Mouse (Mus musculus) myocyte (in vitro differentiated cells): ENCODE data around the gene Abcc1. TPM values are rescaled to one million over a fixed set of nuclear protein-coding genes. Genes with fewer than 3 reads are reported as not detected.

Source experiments
- H3K27me3 ChIP-seq: one replicate; pipeline ENCODE4 v1.6.1; 2011; ENCODE audit not compliant: control insufficient read depth, insufficient read depth, insufficient read length
- H3K36me3 ChIP-seq: one replicate; pipeline ENCODE4 v1.6.1; 2011; ENCODE audit not compliant: control insufficient read depth, insufficient read depth
- H3K4me2 ChIP-seq: one replicate; pipeline ENCODE4 v1.6.1; 2011; ENCODE audit warnings: low read depth, control low read depth
- H3K4me3 ChIP-seq: one replicate; pipeline ENCODE4 v1.5.1; 2011; ENCODE audit warnings: mild to moderate bottlenecking, control low read depth, moderate library complexity
- H3K79me2 ChIP-seq: one replicate; pipeline ENCODE4 v1.6.1; 2011; ENCODE audit not compliant: control insufficient read depth, insufficient read depth
- H3ac ChIP-seq: one replicate; pipeline ENCODE4 v1.6.1; 2011; ENCODE audit not compliant: control insufficient read depth, insufficient read length
- CEBPB ChIP-seq: IDR thresholded peaks from 2 replicates; pipeline ENCODE4 v1.6.1; 2011; ENCODE audit warnings: mild to moderate bottlenecking, moderate library complexity; ENCODE audit not compliant: poor library complexity, insufficient read depth, severe bottlenecking
- E2F4 ChIP-seq: IDR thresholded peaks from one replicate; pipeline ENCODE4 v1.6.1; 2011; ENCODE audit warnings: mild to moderate bottlenecking, control low read depth, moderate library complexity; ENCODE audit not compliant: insufficient read depth
- MAX ChIP-seq: IDR thresholded peaks from one replicate; pipeline ENCODE4 v1.6.1; 2011; ENCODE audit warnings: low read depth, mild to moderate bottlenecking, control low read depth
- MYOD1 ChIP-seq, 3 experiments: IDR thresholded peaks; one replicate each; pipeline ENCODE4 v1.6.1; 2011; ENCODE audit warnings: control low read depth in 2 of 3, low read depth in 2 of 3, mild to moderate bottlenecking in 2 of 3, moderate library complexity in 1 of 3; ENCODE audit not compliant: insufficient read length in 2 of 3, control insufficient read depth in 1 of 3
- MYOG ChIP-seq, 3 experiments: IDR thresholded peaks; one replicate each; pipeline ENCODE4 v1.6.1; 2011; ENCODE audit warnings: control low read depth in 2 of 3, low read depth in 2 of 3, mild to moderate bottlenecking in 2 of 3; ENCODE audit not compliant: insufficient read length in 2 of 3, control insufficient read depth in 1 of 3, insufficient read depth in 1 of 3
- POLR2A ChIP-seq: IDR thresholded peaks from one replicate; pipeline ENCODE4 v1.6.1; 2011; ENCODE audit warnings: low read depth, mild to moderate bottlenecking, control low read depth, moderate library complexity; ENCODE audit not compliant: insufficient read length
- POLR2AphosphoS2 ChIP-seq: IDR thresholded peaks from one replicate; pipeline ENCODE4 v1.6.1; 2011; ENCODE audit warnings: low read depth, control low read depth; ENCODE audit not compliant: insufficient read length
- REST ChIP-seq: IDR thresholded peaks from one replicate; pipeline ENCODE4 v1.6.1; 2011; ENCODE audit warnings: mild to moderate bottlenecking, control low read depth, moderate library complexity; ENCODE audit not compliant: insufficient read depth, insufficient read length
- SRF ChIP-seq: IDR thresholded peaks from one replicate; pipeline ENCODE4 v1.6.1; 2011; ENCODE audit warnings: low read depth; ENCODE audit not compliant: control insufficient read depth, insufficient read length
- TCF12 ChIP-seq: IDR thresholded peaks from one replicate; pipeline ENCODE4 v1.6.1; 2011; ENCODE audit warnings: mild to moderate bottlenecking, control low read depth; ENCODE audit not compliant: poor library complexity, insufficient read depth, severe bottlenecking
- TCF3 ChIP-seq: IDR thresholded peaks from one replicate; pipeline ENCODE4 v1.6.1; 2011; ENCODE audit warnings: low read depth, control low read depth; ENCODE audit not compliant: insufficient read length
- USF1 ChIP-seq: IDR thresholded peaks from one replicate; pipeline ENCODE4 v1.6.1; 2011; ENCODE audit warnings: low read depth, mild to moderate bottlenecking, control low read depth, moderate library complexity
- polyA plus RNA-seq: library from polyadenylated mRNA; unstranded; fragments of >200 nt; fragmentation: generic; extraction: Trizol; gene quantifications from one replicate; pipeline ENCODE4 v1.2.1, GENCODE M21; 2012; ENCODE audit warnings: missing spikeins

The Abcc1 gene
- polyA plus RNA-seq, 1 experiment: 23.0 TPM

DNA sequence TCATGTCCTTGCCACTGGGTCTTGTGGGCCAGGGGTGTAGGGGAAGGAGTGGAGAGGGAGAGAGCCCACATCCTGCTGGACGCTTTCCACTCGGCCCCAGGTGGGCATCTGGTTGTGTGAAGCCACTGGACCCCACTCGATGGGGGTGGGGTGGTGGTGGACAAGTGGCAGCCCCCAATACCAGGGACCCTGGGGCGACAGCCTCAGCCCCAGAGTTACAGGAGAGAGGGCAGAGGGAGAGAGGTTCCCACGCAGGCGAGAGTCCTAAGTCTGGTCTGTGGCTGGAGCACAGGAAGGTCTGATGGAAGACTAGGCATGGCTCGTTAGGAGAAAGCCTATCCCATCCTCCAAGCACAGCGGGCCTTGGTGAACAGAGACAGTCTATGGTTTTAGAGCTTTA is 114.7 kb downstream of the Abcc1 start:
- H3K4me3 ChIP-seq: no peak overlapping the region
- H3K4me2 ChIP-seq: no peak overlapping the region
- no peak overlapping the region for H3ac ChIP-seq
- TF ChIP-seq CEBPB (no peak), MYOG (IDR thresholded peaks at IDR 0.05; ENCODE audit: control insufficient read depth in 1 of 3, insufficient read depth in 1 of 3, insufficient read length in 2 of 3, low read depth in 2 of 3) (no peak), TCF3 (no peak), POLR2AphosphoS2 (no peak), REST (no peak), POLR2A (no peak), MYOD1 (IDR thresholded peaks at IDR 0.05; ENCODE audit: control insufficient read depth in 1 of 3, insufficient read length in 2 of 3, low read depth in 2 of 3) (no peak), MAX (no peak), USF1 (no peak)
- H3K79me2 ChIP-seq: no peaks in the 10 kb centered on the region
- H3K36me3 ChIP-seq: peaks cover 19% of the 10 kb centered on the region
- no peaks in the 10 kb centered on the region for H3K27me3 ChIP-seq

DNA sequence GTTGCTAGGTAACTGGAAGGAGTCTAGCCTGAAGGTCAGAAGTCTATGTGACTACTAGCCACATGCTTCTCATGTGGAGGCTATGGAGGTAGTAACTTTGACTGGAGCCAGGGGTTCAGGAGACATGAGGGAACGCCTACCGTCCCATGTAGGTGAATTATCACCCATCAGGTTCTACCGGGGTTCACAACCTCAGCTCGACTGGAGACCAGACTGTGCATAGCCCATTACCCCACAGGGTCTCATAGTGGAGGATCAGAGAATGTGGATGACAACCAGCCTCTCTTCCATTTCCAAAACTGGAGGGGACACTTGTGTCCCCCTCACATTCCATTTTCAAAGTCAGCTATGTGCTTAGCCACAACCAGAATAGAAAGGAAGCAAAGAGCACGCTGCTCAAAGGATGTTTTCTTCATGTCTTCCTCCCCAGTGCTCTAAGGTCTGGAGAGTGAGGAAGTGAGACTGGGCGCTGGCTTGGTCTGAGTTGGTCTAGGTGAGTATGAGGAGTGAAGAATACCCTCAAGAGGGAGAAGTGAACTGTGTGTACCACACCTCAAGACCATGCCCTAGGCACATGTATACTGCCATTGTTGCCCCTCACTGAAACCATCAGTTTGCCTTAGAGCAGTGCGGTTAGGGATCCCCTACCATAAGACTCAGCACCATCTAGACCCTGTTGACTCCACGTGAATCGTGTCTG is 115.5 kb downstream of the Abcc1 start:
- Histone ChIP-seq H3K4me3 (no peak overlapping the region), H3K4me2 (no peak overlapping the region), H3K79me2 (no peaks in the 10 kb centered on the region), H3ac (no peak overlapping the region), H3K36me3 (peaks cover 19% of the 10 kb centered on the region), H3K27me3 (no peaks in the 10 kb centered on the region)
- TF ChIP-seq POLR2A: no peak
- TF ChIP-seq SRF: no peak
- no peak for TF ChIP-seq MYOG (IDR thresholded peaks at IDR 0.05; ENCODE audit: control insufficient read depth in 1 of 3, insufficient read depth in 1 of 3, insufficient read length in 2 of 3, low read depth in 2 of 3)
- no peak for TF ChIP-seq E2F4
- TF ChIP-seq POLR2AphosphoS2: no peak
- no peak for TF ChIP-seq MYOD1 (IDR thresholded peaks at IDR 0.05; ENCODE audit: control insufficient read depth in 1 of 3, insufficient read length in 2 of 3, low read depth in 2 of 3)
- TF ChIP-seq CEBPB: no peak

DNA sequence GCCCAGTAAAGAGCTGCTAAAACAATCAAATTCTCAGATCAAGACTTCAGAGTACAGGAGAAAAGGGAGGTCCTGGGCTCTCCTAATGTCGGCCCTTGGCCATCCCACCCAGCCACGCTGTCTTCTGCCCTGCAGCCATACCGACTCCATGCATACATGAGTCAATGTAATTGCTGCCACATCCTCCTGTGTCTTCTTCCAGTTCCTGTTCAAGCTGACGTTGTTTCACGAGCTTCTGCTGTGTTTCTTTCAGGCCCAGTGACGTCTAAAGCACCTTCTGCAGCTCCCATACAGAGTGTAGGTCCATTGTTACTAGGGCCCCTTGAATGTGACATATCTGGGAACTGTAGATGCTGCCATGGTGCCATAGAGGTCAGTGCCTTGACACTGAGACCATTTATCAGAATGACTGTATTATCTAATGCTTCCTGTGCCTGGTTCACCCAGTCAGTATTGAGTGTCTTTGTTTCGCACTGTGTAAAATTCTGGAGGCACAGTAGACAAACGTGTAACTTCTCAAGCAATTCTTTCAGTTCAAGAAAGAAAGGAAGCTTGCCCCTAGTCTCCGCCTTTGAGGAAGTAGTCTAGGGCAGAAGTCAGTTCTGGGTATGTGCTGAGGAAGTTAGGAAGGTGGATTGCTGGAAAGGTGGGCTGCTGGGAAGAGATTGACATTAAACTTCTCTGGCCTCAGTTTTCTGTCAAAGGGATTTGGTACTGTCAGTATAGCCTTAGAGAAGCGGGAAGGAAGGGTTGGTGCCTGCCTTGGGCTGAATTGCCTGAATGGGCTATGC is 116.3 kb downstream of the Abcc1 start:
- TF ChIP-seq CEBPB: no peak
- TF ChIP-seq POLR2AphosphoS2: peak; percentile 54
- no peaks in the 10 kb centered on the region for H3K27me3 ChIP-seq
- no peak overlapping the region for H3K4me2 ChIP-seq
- H3K79me2 ChIP-seq: no peaks in the 10 kb centered on the region
- no peak overlapping the region for H3ac ChIP-seq
- H3K4me3 ChIP-seq: no peak overlapping the region
- H3K36me3 ChIP-seq: peaks cover 12% of the 10 kb centered on the region

DNA sequence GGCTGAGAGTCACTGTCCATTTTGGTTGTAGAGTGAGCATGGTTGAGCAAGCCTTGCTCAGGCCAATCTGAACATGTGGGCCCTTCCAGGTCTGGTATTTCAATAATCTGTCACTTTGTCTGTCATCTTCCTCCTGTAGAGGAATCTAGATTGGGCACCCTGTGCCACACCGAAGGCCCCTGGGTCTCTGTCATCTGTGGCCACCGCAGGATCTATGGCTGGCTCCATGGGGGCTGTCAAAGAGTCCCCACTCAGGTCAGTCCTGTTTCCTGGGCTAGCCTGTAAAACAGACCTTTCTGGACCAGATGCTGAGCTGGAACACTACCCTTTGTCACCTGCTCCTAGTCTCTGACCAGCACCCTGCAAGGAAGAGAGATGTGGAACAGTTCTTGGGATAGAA is 118.3 kb downstream of the Abcc1 start:
- no peak overlapping the region for H3ac ChIP-seq

DNA sequence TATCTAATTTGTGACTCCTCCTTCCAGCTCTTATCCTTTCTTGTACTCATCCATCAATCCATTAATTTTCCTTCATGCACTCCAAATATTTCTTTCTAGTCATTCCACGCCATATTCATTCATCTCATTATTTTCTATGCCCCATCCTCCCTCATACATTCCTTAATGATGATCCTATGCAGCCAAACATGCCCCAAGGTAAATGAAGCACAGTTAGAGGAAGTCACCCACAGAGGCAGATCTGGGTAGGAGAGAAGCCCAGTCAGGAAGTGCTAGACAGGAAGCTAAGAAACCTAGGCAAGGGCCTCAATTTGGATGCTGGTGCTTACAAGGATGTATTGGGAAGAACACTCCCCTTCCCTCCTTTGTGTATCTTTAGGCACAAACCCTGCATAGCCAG is 121.9 kb downstream of the Abcc1 start:
- Histone ChIP-seq H3K36me3 (no peaks in the 10 kb centered on the region), H3K79me2 (no peaks in the 10 kb centered on the region), H3K27me3 (no peaks in the 10 kb centered on the region), H3K4me3 (no peak overlapping the region), H3K4me2 (no peak overlapping the region), H3ac (no peak overlapping the region)
- TF ChIP-seq POLR2AphosphoS2 (no peak), MYOG (IDR thresholded peaks at IDR 0.05; ENCODE audit: control insufficient read depth in 1 of 3, insufficient read depth in 1 of 3, insufficient read length in 2 of 3, low read depth in 2 of 3) (no peak), E2F4 (no peak), MYOD1 (IDR thresholded peaks at IDR 0.05; ENCODE audit: control insufficient read depth in 1 of 3, insufficient read length in 2 of 3, low read depth in 2 of 3) (no peak), MAX (no peak), REST (no peak)

More for the DNA sequence above, 118.3 kb downstream of the Abcc1 start:
- H3K27me3 ChIP-seq: no peaks in the 10 kb centered on the region
- H3K36me3 ChIP-seq: no peaks in the 10 kb centered on the region
- H3K4me2 ChIP-seq: no peak overlapping the region
- H3K4me3 ChIP-seq: no peak overlapping the region
- no peaks in the 10 kb centered on the region for H3K79me2 ChIP-seq
- TF ChIP-seq TCF12: no peak
- TF ChIP-seq MYOD1 (IDR thresholded peaks at IDR 0.05; ENCODE audit: control insufficient read depth in 1 of 3, insufficient read length in 2 of 3, low read depth in 2 of 3): no peak
- TF ChIP-seq TCF3: no peak
- no peak for TF ChIP-seq USF1
- no peak for TF ChIP-seq MYOG (IDR thresholded peaks at IDR 0.05; ENCODE audit: control insufficient read depth in 1 of 3, insufficient read depth in 1 of 3, insufficient read length in 2 of 3, low read depth in 2 of 3)
- no peak for TF ChIP-seq CEBPB
- no peak for TF ChIP-seq POLR2AphosphoS2
- no peak for TF ChIP-seq REST
